Mouse (Mus musculus) left cerebral cortex, postnatal 10 days (tissue): ENCODE measurements around the gene Frs3. TPM values are rescaled to one million over a fixed set of nuclear protein-coding genes. Genes with fewer than 3 reads are reported as not detected.
"Not testable (repeated sequence)": the region's sequence is repeated elsewhere in the genome, so short reads cannot be mapped to it uniquely, and the experiment has no call there.

Experiments
- DNase-seq, 2 experiments: peaks; one replicate each; pipeline ENCODE4 v3.0.0; 2021 to 2022; ENCODE audit warnings: low spot score in 2 of 2, mixed read lengths in 1 of 2; ENCODE audit errors: extremely low spot score in 1 of 2
- intact Hi-C: fragments of 180-260 bp; cut with DNase I; formaldehyde crosslinking; loops from one replicate; pipeline ENCODE4 v1.15.1; 2025
- total RNA-seq, 2 experiments: library from RNA; stranded (reverse); gene quantifications; 2 replicates each; pipeline ENCODE4 v1.2.3; 2021

The Frs3 gene
- total RNA-seq: 10 to 100 TPM; 27.4 to 29.9 TPM

DNA sequence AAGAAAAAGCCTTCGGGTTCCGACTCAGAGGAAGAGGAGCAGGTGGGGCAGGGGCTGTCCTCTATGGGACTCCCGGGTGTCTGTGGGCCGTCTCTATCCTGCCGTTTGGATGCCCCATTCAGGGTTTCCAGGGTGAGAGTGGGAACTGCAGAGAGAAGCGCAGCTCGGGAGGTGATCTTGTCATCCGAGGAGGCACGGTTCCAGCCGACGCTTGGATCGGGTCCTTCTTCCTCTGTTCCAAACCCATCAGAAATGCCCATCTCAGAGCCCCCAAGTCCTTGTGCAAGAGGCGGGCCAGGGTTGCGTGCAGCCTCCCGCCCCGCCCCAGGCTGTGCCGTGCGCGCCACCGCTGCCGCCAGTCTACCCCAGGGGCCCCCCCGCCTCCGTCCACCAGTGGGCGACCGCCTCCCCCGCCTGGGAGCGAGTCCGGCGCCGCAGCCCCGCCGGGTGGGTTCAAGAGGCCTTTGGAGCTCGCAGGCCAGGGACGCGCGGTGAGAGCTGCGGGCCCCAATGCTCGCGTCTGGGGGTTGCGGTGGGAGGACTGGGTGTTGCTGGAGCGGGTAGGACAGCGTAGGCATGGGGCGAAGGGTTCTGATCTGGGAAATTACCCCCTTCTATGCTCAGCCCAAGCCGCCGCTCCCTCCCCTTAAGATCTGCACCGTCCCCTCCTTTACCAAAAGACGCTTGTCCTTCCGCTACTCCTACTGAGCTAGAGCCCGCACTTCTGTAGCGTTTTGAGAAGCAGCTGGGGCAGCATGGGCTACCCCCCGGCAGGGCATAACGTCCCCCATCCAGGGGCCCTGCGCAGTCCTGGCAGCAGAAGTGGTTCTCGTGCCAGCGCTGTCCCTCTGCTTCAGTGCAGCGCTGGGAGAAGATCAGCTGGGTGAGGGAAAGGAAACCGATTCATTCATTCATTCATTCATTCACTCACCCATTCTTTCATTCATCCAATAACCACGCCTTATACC, at the start of gene Frs3:
Frs3 (plus strand) TSS at position 423 of the 968 bp plus-strand sequence.
- intact Hi-C loops: no loop called here
- DNase-seq: peak; percentile 58 to 93

GRCm38 (mm10) chr17:47642992-47643391, 45.8 kb upstream of the Frs3 start:
- intact Hi-C loops: no loop called here

GRCm38 (mm10) chr17:47646683-47647082, 42.1 kb upstream of the Frs3 start:
- intact Hi-C loops: no loop called here
- DNase-seq: peak; percentile 29 to 74

More at GRCm38 (mm10) chr17:47642992-47643391, 45.8 kb upstream of the Frs3 start:
- DNase-seq: no peak

- no peak for DNase-seq
- intact Hi-C loops: no loop called here
Measured at GRCm38 (mm10) chr17:47648966-47649365, 39.9 kb upstream of the Frs3 start.

- intact Hi-C loops: no loop called here
- DNase-seq: no peak
Measured at GRCm38 (mm10) chr17:47651953-47652352, 36.9 kb upstream of the Frs3 start.

DNA sequence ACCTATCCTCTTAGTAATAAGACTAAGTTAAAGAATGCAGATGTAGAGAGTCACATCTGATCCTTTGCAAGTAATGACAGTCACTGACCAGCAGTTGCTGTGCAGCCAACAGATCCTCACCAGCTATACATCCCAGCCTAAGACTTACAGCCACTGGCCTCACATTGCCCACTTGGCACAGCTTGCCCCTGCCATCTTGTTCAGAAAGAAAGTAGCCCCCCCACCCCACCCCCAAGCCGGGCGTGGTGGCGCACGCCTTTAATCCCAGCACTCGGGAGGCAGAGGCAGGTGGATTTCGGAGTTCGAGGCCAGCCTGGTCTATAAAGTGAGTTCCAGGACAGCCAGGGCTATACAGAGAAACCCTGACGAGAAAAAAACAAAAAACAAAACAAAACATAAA, 34.5 kb upstream of the Frs3 start:
- DNase-seq: not testable (repeated sequence)

DNA sequence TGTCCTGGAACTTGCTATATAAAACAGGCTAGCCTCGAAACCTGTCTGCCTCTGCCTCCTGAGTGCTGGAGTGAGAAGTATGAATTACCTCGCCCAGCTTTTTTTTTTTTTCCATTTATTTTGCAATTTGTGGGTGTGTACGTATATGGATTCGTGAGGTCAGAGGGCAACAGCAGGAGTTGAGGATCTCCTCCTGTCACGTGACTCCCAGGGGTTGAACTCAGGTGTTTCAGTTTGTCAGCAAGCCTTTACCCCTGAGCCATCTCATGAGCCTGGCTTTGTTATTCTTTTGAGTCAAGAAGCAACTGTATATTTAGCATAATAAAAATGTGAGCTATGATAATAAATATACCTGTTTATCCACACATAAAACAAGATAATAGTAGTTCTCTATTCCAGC, 33.1 kb upstream of the Frs3 start:
- intact Hi-C loops: no loop called here
- DNase-seq: no peak

More for the DNA sequence above, 34.5 kb upstream of the Frs3 start:
- intact Hi-C loops: not testable (repeated sequence)

DNA sequence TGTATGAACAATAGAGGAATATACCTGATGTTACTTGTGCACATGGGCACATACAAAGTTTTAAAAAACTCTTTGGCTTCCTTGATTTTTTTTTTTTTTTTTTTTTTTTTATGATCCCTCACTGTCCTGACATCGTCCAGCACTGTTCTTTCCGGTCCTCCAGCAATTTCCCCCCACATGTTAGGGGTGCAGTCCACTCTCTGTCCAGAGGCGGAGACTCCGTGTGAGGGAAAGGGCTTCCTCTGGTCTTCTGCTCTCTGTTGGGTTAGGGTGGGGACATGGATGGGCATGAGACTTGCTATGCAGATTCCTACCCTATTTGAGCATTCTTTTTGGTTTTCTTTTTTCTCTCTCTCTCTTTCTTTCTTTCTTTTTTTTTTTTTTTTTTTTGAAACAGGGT, 30.9 kb upstream of the Frs3 start:
- intact Hi-C loops: no loop called here
- no peak for DNase-seq

DNA sequence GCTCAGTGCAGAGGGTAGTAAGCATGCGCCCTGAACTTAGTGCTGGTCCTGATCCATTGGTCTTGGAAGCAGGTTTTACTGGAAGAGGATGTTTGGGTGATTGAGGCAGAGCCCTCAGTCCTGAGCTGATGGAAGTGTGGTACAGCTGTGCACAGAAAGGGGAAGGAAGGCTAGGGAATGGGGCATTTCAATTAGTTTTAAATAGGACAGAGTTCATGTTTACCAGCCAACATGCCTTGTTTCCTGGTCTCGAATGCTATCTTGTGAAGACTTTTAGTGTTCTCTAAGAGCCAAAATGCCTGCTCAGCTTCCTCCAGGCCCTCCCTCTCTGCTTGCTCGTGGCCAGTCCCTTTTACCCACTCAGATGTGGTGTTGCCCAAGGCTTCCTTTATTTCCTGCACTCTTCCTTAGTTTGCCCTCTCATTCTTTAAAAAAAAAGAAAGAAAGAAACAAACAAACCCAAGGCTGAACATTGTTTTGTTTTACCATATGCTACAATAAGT, 30.0 kb upstream of the Frs3 start:
- intact Hi-C loops: no loop called here
- no peak for DNase-seq

GRCm38 (mm10) chr17:47663009-47663713, 25.7 kb upstream of the Frs3 start:
- intact Hi-C loops: no loop called here
- no peak for DNase-seq

- no peak for DNase-seq
- intact Hi-C loops: no loop called here
Measured at GRCm38 (mm10) chr17:47664474-47664873, 24.4 kb upstream of the Frs3 start.

GRCm38 (mm10) chr17:47669166-47669565, 19.7 kb upstream of the Frs3 start:
- intact Hi-C loops: no loop called here

DNA sequence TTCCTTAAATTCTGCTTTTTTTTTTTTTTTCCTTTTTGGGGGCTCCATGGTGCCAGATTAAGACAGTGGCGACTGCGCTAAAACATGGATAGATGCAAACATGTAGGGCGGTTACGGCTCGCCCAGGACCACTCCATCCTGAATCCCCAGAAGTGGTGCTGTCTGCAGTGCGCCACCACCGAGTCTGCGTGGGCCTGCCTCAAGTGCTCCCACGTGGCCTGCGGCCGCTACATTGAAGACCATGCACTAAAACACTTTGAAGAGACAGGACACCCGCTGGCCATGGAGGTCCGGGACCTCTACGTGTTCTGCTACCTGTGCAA, 16.9 kb upstream of the Frs3 start:
- no peak for DNase-seq
- intact Hi-C loops: loop anchor here (5.0 kb wide), 1 partner anchor 40 kb away; the partner anchor contains the start of gene Usp49

More at GRCm38 (mm10) chr17:47669166-47669565, 19.7 kb upstream of the Frs3 start:
- no peak for DNase-seq

- peak in 1 of 2 experiments; percentile 73 for DNase-seq
- intact Hi-C loops: loop anchor here (5.0 kb wide), 1 partner anchor 40 kb away; the partner anchor contains the start of gene Usp49
Measured at GRCm38 (mm10) chr17:47672311-47673111, 16.3 kb upstream of the Frs3 start.

GRCm38 (mm10) chr17:47676581-47676980, 12.2 kb upstream of the Frs3 start:
- DNase-seq: peak; percentile 59 to 67
- intact Hi-C loops: loop anchor here (5.0 kb wide), 1 partner anchor 164 kb away; no protein-coding TSS in a partner anchor

DNA sequence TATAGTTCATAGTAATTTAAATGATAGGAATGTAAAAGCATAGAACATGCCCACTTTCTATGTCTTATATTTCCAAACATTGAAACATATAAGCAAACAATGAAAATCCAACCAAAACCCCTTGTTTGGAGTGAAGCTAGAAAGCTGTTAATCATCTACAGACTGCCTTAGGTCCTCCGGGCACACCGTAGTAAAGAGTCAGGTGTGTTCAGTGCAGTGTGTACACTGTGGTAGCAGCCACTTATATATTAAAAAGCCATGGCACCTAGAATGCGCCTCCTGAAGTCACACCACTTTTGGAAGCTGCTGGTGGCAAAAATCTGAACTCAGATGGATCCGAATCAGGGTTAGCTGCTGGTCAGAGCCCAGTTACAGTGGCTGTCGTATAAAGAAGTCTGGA, 10.6 kb upstream of the Frs3 start:
- DNase-seq: no peak
- intact Hi-C loops: loop anchor here (5.0 kb wide), 1 partner anchor 166 kb away; no protein-coding TSS in a partner anchor

DNA sequence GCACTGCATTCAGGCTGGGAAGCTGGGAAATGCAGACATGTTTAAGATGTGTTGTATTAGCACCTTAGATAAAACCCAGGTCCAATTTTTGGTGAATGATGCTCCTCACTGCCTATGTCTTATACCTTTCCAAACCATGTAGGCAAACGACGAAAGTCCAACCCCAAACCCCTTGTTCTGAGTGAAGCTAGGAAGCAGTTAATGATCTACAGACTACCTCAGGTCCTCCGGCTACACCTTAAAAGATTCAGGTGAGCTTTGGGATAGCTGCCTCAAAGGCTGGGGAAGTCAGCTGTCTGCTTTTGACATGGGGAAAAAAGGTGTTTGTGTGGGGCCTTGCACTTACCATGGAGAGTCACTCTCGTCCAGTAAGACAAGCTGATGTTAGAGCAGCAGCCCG, 10.1 kb upstream of the Frs3 start:
- intact Hi-C loops: loop anchor here (5.0 kb wide), 1 partner anchor 166 kb away; no protein-coding TSS in a partner anchor

DNA sequence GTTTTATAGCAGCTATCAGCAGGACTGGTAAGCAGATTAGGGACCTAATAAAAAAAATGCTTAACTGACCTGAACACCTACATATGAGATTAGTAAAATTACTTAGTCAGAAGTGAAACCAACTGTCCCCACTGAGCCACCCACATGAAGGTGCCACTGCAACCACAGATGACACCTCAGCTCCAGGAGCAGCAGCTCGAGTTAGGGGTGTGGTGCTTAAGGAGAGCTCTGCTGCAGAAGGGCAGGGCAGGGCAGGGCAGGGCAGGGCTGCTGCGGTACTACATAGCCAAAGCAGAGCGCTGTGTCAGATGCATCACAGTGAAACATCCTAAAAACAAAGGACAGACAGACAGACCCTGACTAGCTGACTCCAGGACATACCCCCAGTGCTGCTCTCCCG, 6.0 kb upstream of the Frs3 start:
- intact Hi-C loops: no loop called here
- no peak for DNase-seq

More for the DNA sequence above, 10.1 kb upstream of the Frs3 start:
- DNase-seq: no peak
